Mouse (Mus musculus): ENCODE data around the gene Klrg2. TPM values are rescaled to one million over a fixed set of nuclear protein-coding genes. Genes with fewer than 3 reads are reported as not detected.

Gene Klrg2
- polyA plus RNA-seq, 1 experiment from 2014 or later: 0.13 TPM

- H3K9ac ChIP-seq (replicated peaks; ENCODE audit: low read depth, low read length): peak overlapping the region; percentile 37
- no peaks in the 10 kb centered on the region for H3K9me3 ChIP-seq (ENCODE audit: control insufficient read depth, low read length)
- H3K4me2 ChIP-seq (ENCODE audit: low read depth, low read length): peak overlapping the region; percentile 98
- peaks cover 42% of the 10 kb centered on the region for H3K27me3 ChIP-seq (ENCODE audit: control insufficient read depth, insufficient read depth, low read length)
- peaks cover 17% of the 10 kb centered on the region; the same call in 1 of the 2 replicates for H3K4me1 ChIP-seq (ENCODE audit: control insufficient read depth, insufficient read depth, low read length)
- WGBS: 2% methylated on average over 53 of the region's 72 CpGs
- peak overlapping the region; percentile 51 for H3K4me3 ChIP-seq (ENCODE audit: low read depth, low read length)
- ATAC-seq (ENCODE audit: low read depth): peak; percentile 52
- H3K27ac ChIP-seq (ENCODE audit: low read depth, low read length): no peak overlapping the region
- H3K36me3 ChIP-seq (ENCODE audit: control insufficient read depth, insufficient read depth, low read length): no peaks in the 10 kb centered on the region
Observed at GRCm38 (mm10) chr6:38635941-38636851, 846 bp downstream of the Klrg2 start.

DNA sequence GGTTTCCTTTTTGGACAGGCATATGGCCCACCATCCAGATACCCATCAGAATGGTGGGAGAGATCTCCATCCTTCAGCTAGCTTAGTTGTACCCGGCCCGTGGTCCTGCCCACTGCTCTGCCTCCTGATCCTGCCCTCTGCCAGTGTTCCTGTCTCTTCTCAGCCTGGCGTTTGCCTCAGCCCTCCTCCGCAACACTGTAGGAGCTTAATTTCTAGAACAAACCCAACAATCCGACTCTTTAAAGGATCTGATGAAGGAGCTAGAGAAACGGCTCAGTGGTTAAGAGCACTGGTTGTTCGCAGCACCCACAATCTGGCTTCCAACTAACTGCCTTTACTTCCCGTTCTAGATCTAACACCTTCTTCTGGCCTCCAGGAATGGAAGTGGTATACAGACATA, 2.6 kb downstream of the Klrg2 start:
- no peak overlapping the region for H3K4me2 ChIP-seq (ENCODE audit: low read depth, low read length)
- no peaks in the 10 kb centered on the region for H3K9me3 ChIP-seq (ENCODE audit: control insufficient read depth, low read length)
- H3K36me3 ChIP-seq (ENCODE audit: control insufficient read depth, insufficient read depth, low read length): no peaks in the 10 kb centered on the region
- ATAC-seq (ENCODE audit: low read depth): no peak
- no peak overlapping the region for H3K9ac ChIP-seq (replicated peaks; ENCODE audit: low read depth, low read length)
- H3K4me1 ChIP-seq (ENCODE audit: control insufficient read depth, insufficient read depth, low read length): peaks cover 17% of the 10 kb centered on the region; the same call in 1 of the 2 replicates
- no peak overlapping the region for H3K27ac ChIP-seq (ENCODE audit: low read depth, low read length)
- WGBS: 83% methylated on average over 8 of the region's 8 CpGs
- H3K27me3 ChIP-seq (ENCODE audit: control insufficient read depth, insufficient read depth, low read length): peaks cover 38% of the 10 kb centered on the region
- H3K4me3 ChIP-seq (ENCODE audit: low read depth, low read length): no peak overlapping the region

GRCm38 (mm10) chr6:38632826-38633225, 4.2 kb downstream of the Klrg2 start:
- Histone ChIP-seq H3K36me3 (ENCODE audit: control insufficient read depth, insufficient read depth, low read length) (no peaks in the 10 kb centered on the region), H3K4me2 (ENCODE audit: low read depth, low read length) (no peak overlapping the region), H3K27me3 (ENCODE audit: control insufficient read depth, insufficient read depth, low read length) (peaks cover 32% of the 10 kb centered on the region), H3K4me3 (ENCODE audit: low read depth, low read length) (no peak overlapping the region), H3K27ac (ENCODE audit: low read depth, low read length) (no peak overlapping the region), H3K4me1 (ENCODE audit: control insufficient read depth, insufficient read depth, low read length) (peaks cover 17% of the 10 kb centered on the region; the same call in 1 of the 2 replicates), H3K9me3 (ENCODE audit: control insufficient read depth, low read length) (no peaks in the 10 kb centered on the region), H3K9ac (replicated peaks; ENCODE audit: low read depth, low read length) (no peak overlapping the region)
- ATAC-seq (ENCODE audit: low read depth): no peak
- 88% methylated on average over 2 of the region's 2 CpGs for WGBS

GRCm38 (mm10) chr6:38629556-38629955, 7.5 kb downstream of the Klrg2 start:
- Histone ChIP-seq H3K9ac (replicated peaks; ENCODE audit: low read depth, low read length) (no peak overlapping the region), H3K36me3 (ENCODE audit: control insufficient read depth, insufficient read depth, low read length) (no peaks in the 10 kb centered on the region), H3K27me3 (ENCODE audit: control insufficient read depth, insufficient read depth, low read length) (peaks cover 2% of the 10 kb centered on the region), H3K4me2 (ENCODE audit: low read depth, low read length) (no peak overlapping the region), H3K9me3 (ENCODE audit: control insufficient read depth, low read length) (no peaks in the 10 kb centered on the region), H3K4me1 (ENCODE audit: control insufficient read depth, insufficient read depth, low read length) (no peaks in the 10 kb centered on the region), H3K27ac (ENCODE audit: low read depth, low read length) (no peak overlapping the region), H3K4me3 (ENCODE audit: low read depth, low read length) (no peak overlapping the region)
- ATAC-seq (ENCODE audit: low read depth): no peak
- 100% methylated on average over 1 of the region's 1 CpGs for WGBS

GRCm38 (mm10) chr6:38627486-38627885, 9.6 kb downstream of the Klrg2 start:
- no peak overlapping the region for H3K27ac ChIP-seq (ENCODE audit: low read depth, low read length)
- H3K4me1 ChIP-seq (ENCODE audit: control insufficient read depth, insufficient read depth, low read length): no peaks in the 10 kb centered on the region
- no peak for ATAC-seq (ENCODE audit: low read depth)
- H3K4me2 ChIP-seq (ENCODE audit: low read depth, low read length): no peak overlapping the region
- no peaks in the 10 kb centered on the region for H3K27me3 ChIP-seq (ENCODE audit: control insufficient read depth, insufficient read depth, low read length)
- no peak overlapping the region for H3K4me3 ChIP-seq (ENCODE audit: low read depth, low read length)
- H3K36me3 ChIP-seq (ENCODE audit: control insufficient read depth, insufficient read depth, low read length): no peaks in the 10 kb centered on the region
- H3K9ac ChIP-seq (replicated peaks; ENCODE audit: low read depth, low read length): no peak overlapping the region
- 86% methylated on average over 4 of the region's 4 CpGs for WGBS
- H3K9me3 ChIP-seq (ENCODE audit: control insufficient read depth, low read length): no peaks in the 10 kb centered on the region

DNA sequence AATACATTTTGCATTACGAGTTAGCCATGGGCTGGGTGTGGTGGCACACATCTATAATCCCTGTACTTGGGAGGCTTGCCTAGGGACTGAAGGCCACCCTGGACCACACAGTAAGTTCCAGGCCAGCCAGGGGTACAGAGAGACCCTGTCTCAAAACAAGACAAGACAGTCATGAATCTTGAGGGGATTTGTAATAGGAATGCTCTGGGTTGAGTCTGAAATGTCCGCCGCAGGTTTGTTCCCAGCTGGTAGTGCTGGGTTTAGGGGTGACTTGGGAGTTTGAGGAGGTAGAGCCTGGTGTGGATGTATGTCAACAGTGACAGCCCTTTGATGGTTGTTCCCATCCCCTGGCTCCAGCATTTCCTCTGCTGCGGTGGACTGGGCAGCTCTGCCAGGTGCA, 10.0 kb downstream of the Klrg2 start:
- 99% methylated on average over 4 of the region's 4 CpGs for WGBS
- ATAC-seq (ENCODE audit: low read depth): no peak

DNA sequence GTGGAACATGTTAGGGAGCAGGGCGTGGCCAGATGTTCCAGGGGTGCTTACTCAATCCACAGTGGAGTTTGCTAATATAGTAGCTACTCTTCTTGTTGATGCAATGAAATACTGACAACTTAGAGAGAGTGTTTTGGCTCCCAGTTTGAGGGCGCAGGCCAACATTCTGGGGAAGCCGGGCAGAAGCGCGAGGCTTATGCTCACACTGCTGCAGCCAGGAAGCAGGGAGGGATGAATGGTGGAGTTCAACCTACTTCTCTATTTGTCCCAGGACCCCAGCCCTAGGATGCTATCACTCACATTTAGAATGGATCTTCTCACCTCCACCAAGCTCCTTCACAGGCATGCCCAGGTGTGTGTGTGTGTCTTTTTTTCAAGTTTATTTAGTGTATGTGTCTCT, 11.0 kb downstream of the Klrg2 start:
- Histone ChIP-seq H3K27ac (ENCODE audit: low read depth, low read length) (no peak overlapping the region), H3K9ac (replicated peaks; ENCODE audit: low read depth, low read length) (no peak overlapping the region), H3K4me1 (ENCODE audit: control insufficient read depth, insufficient read depth, low read length) (no peaks in the 10 kb centered on the region), H3K9me3 (ENCODE audit: control insufficient read depth, low read length) (no peaks in the 10 kb centered on the region), H3K36me3 (ENCODE audit: control insufficient read depth, insufficient read depth, low read length) (no peaks in the 10 kb centered on the region), H3K4me3 (ENCODE audit: low read depth, low read length) (no peak overlapping the region), H3K27me3 (ENCODE audit: control insufficient read depth, insufficient read depth, low read length) (no peaks in the 10 kb centered on the region), H3K4me2 (ENCODE audit: low read depth, low read length) (no peak overlapping the region)
- WGBS: 96% methylated on average over 5 of the region's 5 CpGs
- ATAC-seq (ENCODE audit: low read depth): no peak

More for the DNA sequence above, 10.0 kb downstream of the Klrg2 start:
- H3K27ac ChIP-seq (ENCODE audit: low read depth, low read length): no peak overlapping the region
- no peak overlapping the region for H3K4me2 ChIP-seq (ENCODE audit: low read depth, low read length)
- no peaks in the 10 kb centered on the region for H3K36me3 ChIP-seq (ENCODE audit: control insufficient read depth, insufficient read depth, low read length)
- no peak overlapping the region for H3K4me3 ChIP-seq (ENCODE audit: low read depth, low read length)
- no peaks in the 10 kb centered on the region for H3K9me3 ChIP-seq (ENCODE audit: control insufficient read depth, low read length)
- H3K9ac ChIP-seq (replicated peaks; ENCODE audit: low read depth, low read length): no peak overlapping the region
- no peaks in the 10 kb centered on the region for H3K4me1 ChIP-seq (ENCODE audit: control insufficient read depth, insufficient read depth, low read length)
- H3K27me3 ChIP-seq (ENCODE audit: control insufficient read depth, insufficient read depth, low read length): no peaks in the 10 kb centered on the region

DNA sequence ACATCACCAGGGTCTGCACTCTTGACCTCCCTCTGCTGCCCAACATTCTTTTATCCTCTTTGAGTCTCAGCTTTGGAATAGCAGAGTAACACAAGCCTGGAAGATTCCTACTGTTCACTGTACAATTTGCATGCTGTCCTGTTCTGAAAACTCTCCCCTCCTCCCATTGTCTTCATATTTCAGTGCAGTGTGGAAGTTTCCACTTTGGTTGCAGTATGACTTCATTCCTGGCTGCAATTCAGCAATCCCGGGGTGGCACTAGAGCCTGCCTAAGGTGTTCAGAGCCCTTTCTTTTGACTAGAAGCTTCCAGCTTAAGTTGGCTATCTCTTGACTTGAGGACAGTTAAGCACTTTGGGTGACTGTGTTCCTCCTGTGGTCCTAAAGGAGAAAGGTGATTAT, 12.6 kb downstream of the Klrg2 start:
- ATAC-seq (ENCODE audit: low read depth): no peak
- Histone ChIP-seq H3K9ac (replicated peaks; ENCODE audit: low read depth, low read length) (no peak overlapping the region), H3K36me3 (ENCODE audit: control insufficient read depth, insufficient read depth, low read length) (peaks cover 2% of the 10 kb centered on the region; the same call in 1 of the 2 replicates), H3K4me2 (ENCODE audit: low read depth, low read length) (no peak overlapping the region), H3K4me3 (ENCODE audit: low read depth, low read length) (no peak overlapping the region), H3K27ac (ENCODE audit: low read depth, low read length) (no peak overlapping the region), H3K9me3 (ENCODE audit: control insufficient read depth, low read length) (no peaks in the 10 kb centered on the region), H3K27me3 (ENCODE audit: control insufficient read depth, insufficient read depth, low read length) (no peaks in the 10 kb centered on the region), H3K4me1 (ENCODE audit: control insufficient read depth, insufficient read depth, low read length) (no peaks in the 10 kb centered on the region)
- 74% methylated on average over 1 of the region's 1 CpGs for WGBS

- Histone ChIP-seq H3K4me3 (ENCODE audit: low read depth, low read length) (no peak overlapping the region), H3K4me2 (ENCODE audit: low read depth, low read length) (no peak overlapping the region), H3K9me3 (ENCODE audit: control insufficient read depth, low read length) (no peaks in the 10 kb centered on the region), H3K4me1 (ENCODE audit: control insufficient read depth, insufficient read depth, low read length) (no peaks in the 10 kb centered on the region), H3K9ac (replicated peaks; ENCODE audit: low read depth, low read length) (no peak overlapping the region), H3K27ac (ENCODE audit: low read depth, low read length) (no peak overlapping the region), H3K27me3 (ENCODE audit: control insufficient read depth, insufficient read depth, low read length) (no peaks in the 10 kb centered on the region), H3K36me3 (ENCODE audit: control insufficient read depth, insufficient read depth, low read length) (peaks cover 2% of the 10 kb centered on the region; the same call in 1 of the 2 replicates)
- WGBS: 93% methylated on average over 2 of the region's 2 CpGs
- ATAC-seq (ENCODE audit: low read depth): no peak
Observed at GRCm38 (mm10) chr6:38623457-38623856, 13.6 kb downstream of the Klrg2 start.

Measured in neural tube, embryonic 14.5 days (tissue).